Mouse (Mus musculus): Measurements from ENCODE around the gene Wnt4. TPM values are rescaled to one million over a fixed set of nuclear protein-coding genes. Genes with fewer than 3 reads are reported as not detected.

Wnt4 gene
- total RNA-seq, 1 experiment = 4.0 TPM

- H3K4me3 ChIP-seq (ENCODE audit: insufficient read depth in 1 of 2, low read depth in 1 of 2, low read length in 2 of 2, poor library complexity in 1 of 2, severe bottlenecking in 1 of 2) = no peak overlapping the region
- DNase-seq (ENCODE audit: low read depth, low spot score) = no peak
- in situ Hi-C loops (cut with MboI; ENCODE audit: low sequenced_read_pairs in 2 of 2, unreplicated experiment in 2 of 2) = no loop called here
- TF ChIP-seq ZNF384 (IDR thresholded peaks at IDR 0.05; ENCODE audit: low read depth, low read length) (no peak), ZC3H11A (IDR thresholded peaks at IDR 0.05; ENCODE audit: borderline replicate concordance, low read depth, low read length) (no peak), CHD2 (IDR thresholded peaks at IDR 0.05; ENCODE audit: low read depth, low read length) (no peak), MAFK (IDR thresholded peaks at IDR 0.05; ENCODE audit: insufficient read depth, low read depth, low read length) (no peak), HCFC1 (IDR thresholded peaks at IDR 0.05; ENCODE audit: borderline replicate concordance, insufficient read depth, low read length) (no peak)
- no peaks in the 10 kb centered on the region; a peak in 1 of 4 replicates for H3K4me1 ChIP-seq (ENCODE audit: control insufficient read depth in 2 of 2, insufficient read depth in 2 of 2, low read length in 2 of 2, poor library complexity in 1 of 2)
- no peak overlapping the region for H3K9ac ChIP-seq (ENCODE audit: insufficient read depth, low read depth, low read length, poor library complexity, severe bottlenecking)
- H3K9me3 ChIP-seq (ENCODE audit: control insufficient read depth, insufficient read depth, low read depth, low read length) = no peaks in the 10 kb centered on the region
- no peak overlapping the region for H3K27ac ChIP-seq (ENCODE audit: insufficient read depth, low read depth, low read length, poor library complexity, severe bottlenecking)
- H3K36me3 ChIP-seq (ENCODE audit: control insufficient read depth, insufficient read depth, low read length, poor library complexity, severe bottlenecking) = peaks cover 12% of the 10 kb centered on the region
Observed at GRCm38 (mm10) chr4:137326494-137326893, 49.2 kb downstream of the Wnt4 start.

GRCm38 (mm10) chr4:137332051-137332450 lies 54.8 kb downstream of the Wnt4 start:
- DNase-seq (ENCODE audit: low read depth, low spot score) = no peak
- H3K9me3 ChIP-seq (ENCODE audit: control insufficient read depth, insufficient read depth, low read depth, low read length) = no peaks in the 10 kb centered on the region
- in situ Hi-C loops (cut with MboI; ENCODE audit: low sequenced_read_pairs in 2 of 2, unreplicated experiment in 2 of 2) = no loop called here
- H3K9ac ChIP-seq (ENCODE audit: insufficient read depth, low read depth, low read length, poor library complexity, severe bottlenecking) = no peak overlapping the region
- no peaks in the 10 kb centered on the region; a peak in 1 of 4 replicates for H3K4me1 ChIP-seq (ENCODE audit: control insufficient read depth in 2 of 2, insufficient read depth in 2 of 2, low read length in 2 of 2, poor library complexity in 1 of 2)
- TF ChIP-seq MAFK (IDR thresholded peaks at IDR 0.05; ENCODE audit: insufficient read depth, low read depth, low read length) (no peak), CHD2 (IDR thresholded peaks at IDR 0.05; ENCODE audit: low read depth, low read length) (no peak), ZNF384 (IDR thresholded peaks at IDR 0.05; ENCODE audit: low read depth, low read length) (no peak), HCFC1 (IDR thresholded peaks at IDR 0.05; ENCODE audit: borderline replicate concordance, insufficient read depth, low read length) (no peak), ZC3H11A (IDR thresholded peaks at IDR 0.05; ENCODE audit: borderline replicate concordance, low read depth, low read length) (no peak)
- peaks cover 17% of the 10 kb centered on the region for H3K36me3 ChIP-seq (ENCODE audit: control insufficient read depth, insufficient read depth, low read length, poor library complexity, severe bottlenecking)
- H3K27ac ChIP-seq (ENCODE audit: insufficient read depth, low read depth, low read length, poor library complexity, severe bottlenecking) = 0 out of 2 replicates have a peak overlapping the region, but pooled peaks have one; percentile 19
- no peak overlapping the region for H3K4me3 ChIP-seq (ENCODE audit: insufficient read depth in 1 of 2, low read depth in 1 of 2, low read length in 2 of 2, poor library complexity in 1 of 2, severe bottlenecking in 1 of 2)

GRCm38 (mm10) chr4:137336468-137336867 lies 59.2 kb downstream of the Wnt4 start:
- no peak for DNase-seq (ENCODE audit: low read depth, low spot score)
- Histone ChIP-seq H3K9me3 (ENCODE audit: control insufficient read depth, insufficient read depth, low read depth, low read length) (no peaks in the 10 kb centered on the region), H3K27ac (ENCODE audit: insufficient read depth, low read depth, low read length, poor library complexity, severe bottlenecking) (no peak overlapping the region), H3K4me1 (ENCODE audit: control insufficient read depth in 2 of 2, insufficient read depth in 2 of 2, low read length in 2 of 2, poor library complexity in 1 of 2) (peaks cover 0 to 2% of the 10 kb centered on the region in 2 experiments; a peak in 1 of 4 replicates), H3K36me3 (ENCODE audit: control insufficient read depth, insufficient read depth, low read length, poor library complexity, severe bottlenecking) (peaks cover 8% of the 10 kb centered on the region), H3K9ac (ENCODE audit: insufficient read depth, low read depth, low read length, poor library complexity, severe bottlenecking) (no peak overlapping the region), H3K4me3 (ENCODE audit: insufficient read depth in 1 of 2, low read depth in 1 of 2, low read length in 2 of 2, poor library complexity in 1 of 2, severe bottlenecking in 1 of 2) (no peak overlapping the region)
- TF ChIP-seq ZNF384 (IDR thresholded peaks at IDR 0.05; ENCODE audit: low read depth, low read length) = no peak
- no peak for TF ChIP-seq HCFC1 (IDR thresholded peaks at IDR 0.05; ENCODE audit: borderline replicate concordance, insufficient read depth, low read length)
- in situ Hi-C loops (cut with MboI; ENCODE audit: low sequenced_read_pairs in 2 of 2, unreplicated experiment in 2 of 2) = no loop called here

GRCm38 (mm10) chr4:137339415-137339814 lies 62.1 kb downstream of the Wnt4 start:
- no peak for DNase-seq (ENCODE audit: low read depth, low spot score)
- Histone ChIP-seq H3K4me3 (ENCODE audit: insufficient read depth in 1 of 2, low read depth in 1 of 2, low read length in 2 of 2, poor library complexity in 1 of 2, severe bottlenecking in 1 of 2) (no peak overlapping the region), H3K27ac (ENCODE audit: insufficient read depth, low read depth, low read length, poor library complexity, severe bottlenecking) (no peak overlapping the region), H3K9ac (ENCODE audit: insufficient read depth, low read depth, low read length, poor library complexity, severe bottlenecking) (no peak overlapping the region), H3K36me3 (ENCODE audit: control insufficient read depth, insufficient read depth, low read length, poor library complexity, severe bottlenecking) (peaks cover 6% of the 10 kb centered on the region), H3K9me3 (ENCODE audit: control insufficient read depth, insufficient read depth, low read depth, low read length) (no peaks in the 10 kb centered on the region), H3K4me1 (ENCODE audit: control insufficient read depth in 2 of 2, insufficient read depth in 2 of 2, low read length in 2 of 2, poor library complexity in 1 of 2) (peaks cover 0 to 4% of the 10 kb centered on the region in 2 experiments; a peak in 1 of 4 replicates)
- in situ Hi-C loops (cut with MboI; ENCODE audit: low sequenced_read_pairs in 2 of 2, unreplicated experiment in 2 of 2) = no loop called here
- TF ChIP-seq MAFK (IDR thresholded peaks at IDR 0.05; ENCODE audit: insufficient read depth, low read depth, low read length) (no peak), HCFC1 (IDR thresholded peaks at IDR 0.05; ENCODE audit: borderline replicate concordance, insufficient read depth, low read length) (no peak), ZNF384 (IDR thresholded peaks at IDR 0.05; ENCODE audit: low read depth, low read length) (no peak), CHD2 (IDR thresholded peaks at IDR 0.05; ENCODE audit: low read depth, low read length) (no peak), ZC3H11A (IDR thresholded peaks at IDR 0.05; ENCODE audit: borderline replicate concordance, low read depth, low read length) (no peak)

GRCm38 (mm10) chr4:137342816-137343215 lies 65.5 kb downstream of the Wnt4 start:
- Histone ChIP-seq H3K36me3 (ENCODE audit: control insufficient read depth, insufficient read depth, low read length, poor library complexity, severe bottlenecking) (peaks cover 4% of the 10 kb centered on the region; the same call in 1 of the 2 replicates), H3K4me1 (ENCODE audit: control insufficient read depth in 2 of 2, insufficient read depth in 2 of 2, low read length in 2 of 2, poor library complexity in 1 of 2) (peaks cover 0 to 4% of the 10 kb centered on the region in 2 experiments; a peak in 1 of 4 replicates), H3K9me3 (ENCODE audit: control insufficient read depth, insufficient read depth, low read depth, low read length) (no peaks in the 10 kb centered on the region), H3K4me3 (ENCODE audit: insufficient read depth in 1 of 2, low read depth in 1 of 2, low read length in 2 of 2, poor library complexity in 1 of 2, severe bottlenecking in 1 of 2) (no peak overlapping the region), H3K9ac (ENCODE audit: insufficient read depth, low read depth, low read length, poor library complexity, severe bottlenecking) (no peak overlapping the region), H3K27ac (ENCODE audit: insufficient read depth, low read depth, low read length, poor library complexity, severe bottlenecking) (no peak overlapping the region)
- TF ChIP-seq ZNF384 (IDR thresholded peaks at IDR 0.05; ENCODE audit: low read depth, low read length) (no peak), ZC3H11A (IDR thresholded peaks at IDR 0.05; ENCODE audit: borderline replicate concordance, low read depth, low read length) (no peak), MAFK (IDR thresholded peaks at IDR 0.05; ENCODE audit: insufficient read depth, low read depth, low read length) (no peak), HCFC1 (IDR thresholded peaks at IDR 0.05; ENCODE audit: borderline replicate concordance, insufficient read depth, low read length) (no peak), CHD2 (IDR thresholded peaks at IDR 0.05; ENCODE audit: low read depth, low read length) (no peak)
- in situ Hi-C loops (cut with MboI; ENCODE audit: low sequenced_read_pairs in 2 of 2, unreplicated experiment in 2 of 2) = no loop called here
- DNase-seq (ENCODE audit: low read depth, low spot score) = no peak
